Mouse (Mus musculus) gastrocnemius, adult 8-10 months (tissue): ENCODE data around the gene Ccng1. TPM values are rescaled to one million over a fixed set of nuclear protein-coding genes. Genes with fewer than 3 reads are reported as not detected.

Experiments used
- DNase-seq, 2 experiments: peaks; one replicate each; pipeline ENCODE4 v3.0.0; 2022; ENCODE audit warnings: low spot score in 2 of 2
- total RNA-seq, 4 experiments: library from RNA; stranded (reverse); gene quantifications; 2 replicates each; pipeline ENCODE4 v1.2.4; 2022

The Ccng1 gene
- 100 to 1,000 TPM; 680 to 812 (median 716) TPM for total RNA-seq

DNA sequence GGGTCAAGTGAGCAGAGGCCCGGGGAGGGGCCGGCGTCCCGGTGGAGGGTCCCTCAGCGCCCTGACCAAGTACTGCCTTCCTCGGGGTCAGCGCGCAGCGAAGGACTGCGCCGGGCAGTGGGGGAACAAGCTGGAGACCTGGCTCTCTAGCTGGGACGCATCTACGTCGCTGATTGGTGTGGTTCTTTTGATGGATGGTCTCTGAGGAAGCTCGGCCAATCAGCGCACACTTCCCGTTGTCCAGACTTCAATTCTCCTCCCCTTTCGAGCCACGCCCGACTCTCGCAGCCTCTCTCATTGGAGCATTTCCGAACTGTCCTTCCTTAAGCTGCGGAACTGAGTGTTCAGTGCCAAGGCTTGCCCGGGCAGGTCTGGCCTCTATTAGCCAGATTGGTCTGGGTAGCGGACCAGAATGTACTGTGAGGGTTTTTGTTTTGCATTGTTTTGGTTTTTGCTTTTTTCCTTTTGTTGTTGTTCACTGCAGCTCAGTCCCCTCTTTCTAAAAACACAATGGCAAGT is at the start of gene Ccng1:
Gene Ccng1 (minus strand): TSS at position 203 of the 519 bp plus-strand sequence.
- peak; percentile 87 to 93 for DNase-seq

DNA sequence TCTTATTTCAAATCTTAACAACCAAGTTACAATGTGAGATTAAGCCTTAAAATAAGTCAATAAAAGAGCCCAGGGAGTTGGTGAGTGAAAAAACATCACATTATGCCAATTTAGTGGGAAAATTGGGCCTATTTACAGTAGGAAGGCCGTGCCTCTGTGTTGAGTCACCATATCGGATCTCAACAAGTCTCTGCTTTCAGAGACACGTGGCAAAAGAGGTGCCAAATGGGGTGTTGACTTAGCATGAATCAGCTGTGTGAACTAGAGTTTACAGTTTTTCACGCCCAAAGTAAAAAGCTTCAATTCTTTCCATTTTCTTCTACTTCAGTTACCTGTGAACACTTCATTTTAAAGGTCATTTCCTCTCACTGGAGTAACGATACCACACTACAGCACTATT is 35.2 kb upstream of the Ccng1 start:
- DNase-seq, result no peak

DNA sequence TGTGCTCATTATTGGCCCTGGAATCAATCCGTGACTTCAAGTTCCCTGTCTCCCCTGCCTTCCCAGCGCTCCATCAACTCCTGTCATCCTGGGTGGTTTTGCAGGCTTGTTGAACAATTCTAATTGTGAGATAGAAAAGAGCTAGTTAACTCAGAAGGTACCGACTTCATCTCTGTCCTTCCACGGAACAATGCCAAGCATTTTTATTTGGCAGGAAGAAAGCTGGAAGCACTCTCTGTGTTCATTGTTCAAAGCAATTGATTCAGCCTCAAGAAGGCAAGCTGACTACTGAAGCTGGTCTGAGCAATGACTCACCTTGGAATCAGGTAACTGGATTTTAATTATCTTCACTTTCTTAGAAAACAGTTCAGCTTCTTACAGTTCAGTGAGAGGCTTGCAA is 34.6 kb upstream of the Ccng1 start:
- no peak for DNase-seq

DNA sequence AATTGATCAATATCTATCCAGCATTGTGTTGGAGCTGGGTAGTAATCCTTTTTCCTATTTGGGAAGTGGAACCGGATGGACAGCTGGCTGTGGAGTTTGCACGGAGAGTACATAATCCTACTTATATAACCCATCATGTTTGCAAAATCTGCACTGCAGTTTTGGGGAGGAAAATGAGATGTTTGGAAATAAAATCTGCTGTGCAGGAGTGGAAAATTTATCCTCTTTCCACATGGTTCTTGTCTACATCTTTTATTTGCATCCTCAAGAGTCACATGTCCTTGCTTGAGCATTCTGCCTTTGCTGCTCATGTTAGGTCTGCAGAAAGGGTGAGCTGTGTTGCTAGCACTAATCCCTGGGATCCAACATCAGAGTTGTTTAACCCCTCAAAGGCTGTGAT is 31.8 kb upstream of the Ccng1 start:
- DNase-seq, result no peak

DNA sequence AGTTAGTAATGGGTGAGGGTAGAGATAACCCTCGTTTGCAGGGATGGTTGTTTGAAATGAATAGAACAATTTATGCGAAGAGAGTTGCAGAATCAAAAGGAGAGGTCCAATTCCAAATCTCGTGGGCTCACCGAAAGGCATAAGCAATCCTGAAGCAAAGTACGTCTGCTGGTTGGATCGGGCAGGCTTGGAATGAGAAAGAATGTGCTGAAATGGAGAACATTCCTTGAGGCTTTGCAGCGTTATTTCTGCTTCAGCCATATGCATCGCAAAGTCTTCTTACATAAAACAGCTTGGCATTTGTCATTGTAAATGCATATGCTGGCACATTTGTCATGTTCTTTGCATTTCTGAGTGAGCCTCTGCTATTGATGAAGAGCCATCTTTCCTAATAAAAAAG is 29.2 kb upstream of the Ccng1 start:
- no peak for DNase-seq

DNA sequence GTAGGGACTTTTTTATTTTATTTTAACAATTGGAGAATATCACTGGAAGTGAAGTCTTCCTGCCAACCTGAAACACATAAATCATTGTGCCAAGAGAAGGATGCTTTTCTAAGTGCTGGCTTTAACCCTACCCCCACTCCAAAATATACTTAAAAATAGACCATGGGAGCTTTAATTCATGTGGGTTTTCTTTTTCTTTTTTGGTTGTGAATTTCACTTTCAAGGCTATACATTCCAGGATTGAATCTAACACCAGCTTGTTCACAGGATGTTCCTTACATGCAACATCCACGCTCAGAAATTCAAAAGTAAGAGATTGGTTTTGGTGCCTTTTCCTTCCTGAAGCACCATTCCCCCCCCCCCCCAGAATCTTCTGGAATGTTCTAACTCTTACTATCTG is 28.2 kb upstream of the Ccng1 start:
- no peak for DNase-seq

DNA sequence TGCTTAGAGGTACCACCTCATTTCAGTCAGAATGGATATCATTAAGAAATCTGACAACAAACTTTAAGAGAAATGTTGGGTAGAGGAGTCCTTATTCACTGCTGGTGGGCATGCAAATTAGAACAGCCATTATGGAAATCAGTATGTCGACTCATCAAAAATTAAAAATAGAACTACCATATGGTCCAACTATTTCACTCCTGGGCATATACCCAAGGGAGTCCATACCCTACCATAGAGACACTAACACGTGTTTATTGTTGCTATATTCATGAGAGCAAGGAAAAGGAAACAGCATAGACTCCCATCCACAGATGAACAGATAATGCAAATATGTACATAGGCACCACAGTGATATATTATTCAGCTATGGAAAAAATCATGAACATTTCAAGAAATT is 26.7 kb upstream of the Ccng1 start:
- DNase-seq, result no peak

DNA sequence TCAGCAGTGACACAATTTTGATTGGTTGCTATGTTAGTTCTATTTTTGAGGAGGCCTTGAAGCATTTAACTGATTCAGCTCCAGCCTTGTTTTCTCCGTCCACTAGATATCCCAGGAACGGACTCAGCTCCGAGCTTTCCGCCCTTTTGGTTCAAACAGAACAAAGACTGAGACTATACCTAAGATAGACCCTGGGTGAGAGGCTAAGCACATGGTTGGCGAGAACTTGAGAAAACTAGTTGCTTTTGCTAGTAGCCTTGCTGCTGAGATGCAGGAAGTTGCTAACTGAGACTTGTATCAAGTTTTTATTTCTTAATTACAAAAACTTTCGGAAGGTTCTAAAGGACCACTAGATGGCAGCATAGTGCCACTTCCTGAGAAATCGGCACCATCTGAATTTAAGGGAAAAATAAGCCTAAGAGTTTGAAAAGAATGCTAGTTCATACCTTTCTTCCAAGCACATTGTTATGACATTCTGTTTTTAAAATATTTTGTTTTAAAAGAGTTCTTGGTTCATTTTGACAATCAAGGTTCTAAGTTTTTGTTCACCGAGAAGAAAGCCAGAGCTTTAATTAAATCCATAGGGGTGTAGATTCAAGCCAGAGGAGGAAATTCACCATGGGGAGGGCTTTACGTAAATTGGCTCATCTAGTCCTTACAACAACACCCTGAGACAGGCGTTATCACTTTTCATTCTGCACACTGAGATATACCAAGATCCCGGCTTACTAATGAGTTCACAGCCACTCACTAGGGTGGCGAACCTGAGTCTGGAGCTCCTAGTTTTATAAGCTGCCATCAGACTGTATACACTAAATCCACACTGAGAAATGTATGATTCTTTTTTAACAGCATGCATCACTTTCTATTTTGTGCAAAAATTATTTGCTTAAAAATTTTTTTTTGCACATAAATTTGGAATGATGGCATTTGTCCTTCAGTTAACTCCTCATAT is 20.5 kb upstream of the Ccng1 start:
- no peak for DNase-seq

DNA sequence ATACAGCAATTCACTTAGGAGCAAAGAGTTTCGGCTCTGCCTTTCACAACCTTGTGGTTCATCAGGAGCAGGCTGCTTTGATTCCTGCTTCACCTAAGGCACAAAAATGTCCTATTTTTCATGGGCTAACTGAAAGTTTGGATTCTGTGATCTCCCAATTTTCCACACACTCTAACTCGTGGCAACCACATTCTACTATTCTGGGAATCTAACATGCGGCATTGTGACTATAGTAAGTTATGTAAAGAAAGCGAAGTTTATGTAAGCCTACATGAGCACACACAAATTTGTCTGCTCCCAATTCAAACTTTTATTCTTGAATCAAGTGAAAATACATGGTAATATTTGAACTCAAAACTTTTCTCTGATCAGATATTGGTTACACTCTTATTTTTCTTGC is 9.6 kb upstream of the Ccng1 start:
- no peak for DNase-seq

DNA sequence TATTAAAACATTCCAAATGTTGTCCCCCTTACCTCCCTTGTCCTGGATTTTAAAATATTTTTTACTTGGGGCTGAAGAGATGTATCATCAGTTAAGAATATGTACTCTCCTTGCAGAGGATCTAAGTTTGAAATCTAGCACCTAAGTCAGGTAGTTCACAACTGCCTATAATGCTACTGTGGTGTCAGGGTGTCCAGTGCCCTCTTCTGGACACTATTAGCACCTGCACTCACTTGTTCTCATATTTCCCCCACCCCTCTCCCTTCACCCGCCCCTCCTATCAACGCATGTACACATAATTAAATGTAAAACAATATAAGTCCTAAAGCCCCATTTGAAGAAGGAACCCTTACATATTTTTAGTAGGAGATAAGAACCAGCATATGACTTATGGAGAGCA is 8.3 kb upstream of the Ccng1 start:
- DNase-seq, result no peak

DNA sequence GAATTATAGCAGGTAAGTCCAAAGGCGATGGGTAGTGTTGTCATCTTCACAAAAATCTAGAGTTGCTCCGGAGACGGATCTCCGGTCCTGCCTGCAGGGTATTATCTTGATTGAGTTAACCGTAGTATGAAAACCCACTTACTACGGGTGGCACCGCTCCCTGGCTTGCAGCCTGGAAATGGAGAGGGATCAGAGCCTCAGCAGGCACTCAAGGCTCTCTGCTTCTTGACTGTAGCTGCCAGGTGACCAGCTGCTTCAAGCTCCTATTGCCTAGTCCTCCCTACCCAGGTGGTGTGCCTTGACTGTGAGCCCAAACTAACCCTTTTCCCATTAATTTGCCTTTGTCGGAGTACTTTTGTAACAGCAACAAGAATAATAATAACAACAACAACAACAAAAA is 4.8 kb upstream of the Ccng1 start:
- peak in 1 of 2 experiments; percentile 15 for DNase-seq

DNA sequence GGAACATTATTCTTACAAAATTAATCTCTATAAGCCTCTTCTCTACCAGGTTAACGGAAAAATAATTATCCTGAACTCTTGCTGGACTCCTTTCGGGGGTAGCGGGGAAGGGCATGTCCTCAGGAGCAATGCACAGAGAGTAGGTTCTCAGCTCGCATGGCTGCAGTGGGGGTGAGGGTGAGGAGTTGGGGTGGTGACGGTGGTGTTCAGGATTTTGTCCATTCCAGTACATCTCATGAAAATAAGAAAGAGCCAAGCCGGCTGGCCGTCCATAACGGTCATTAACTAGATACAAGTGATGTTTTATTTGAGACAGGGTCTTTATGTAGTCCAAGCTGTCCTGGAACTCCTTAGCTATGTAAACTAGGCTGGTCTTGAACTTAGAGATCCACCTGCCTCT is 857 bp upstream of the Ccng1 start:
- DNase-seq, result no peak

DNA sequence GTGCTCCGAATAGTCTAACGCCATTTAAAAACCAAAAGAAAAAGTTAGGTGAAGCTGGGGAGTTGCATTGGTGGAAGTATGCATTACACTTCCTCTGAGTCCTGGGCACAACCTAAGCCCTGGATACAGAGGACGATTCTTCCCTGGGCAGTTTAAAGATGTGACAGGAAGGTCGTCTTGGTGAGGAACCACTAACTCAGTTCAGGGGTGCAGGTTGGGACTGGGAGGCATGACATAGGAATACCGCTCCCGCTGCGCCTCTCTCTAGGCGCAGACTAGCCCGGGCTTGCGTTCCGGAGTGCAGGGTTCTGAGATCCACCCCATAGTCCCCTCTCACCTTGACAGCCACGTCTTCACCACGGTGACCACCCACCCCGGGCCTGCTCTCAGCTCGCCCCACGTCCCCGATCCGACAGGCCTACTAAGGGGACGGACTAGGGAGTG is 425 bp downstream of the Ccng1 start:
- DNase-seq, result no peak

DNA sequence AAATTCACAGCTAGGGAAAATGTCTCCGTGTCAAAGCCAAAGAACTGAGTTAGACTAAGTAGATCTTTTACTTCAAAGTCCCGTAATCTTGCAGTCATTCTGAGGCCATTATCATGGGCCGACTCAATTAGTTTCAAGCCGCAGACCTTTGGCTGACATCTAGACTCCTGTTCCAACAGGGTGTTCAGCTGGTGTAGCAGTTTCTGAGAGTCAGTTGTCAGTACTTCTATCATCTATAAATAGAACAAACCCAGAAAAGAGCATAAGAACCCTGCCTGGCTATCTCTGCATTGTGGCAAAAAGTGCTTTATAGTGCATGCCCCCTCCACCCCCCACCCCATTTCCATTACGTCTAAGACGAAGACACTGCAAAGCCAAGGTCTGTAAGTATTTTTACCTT is 1.3 kb downstream of the Ccng1 start:
- peak in 1 of 2 experiments; percentile 13 for DNase-seq

DNA sequence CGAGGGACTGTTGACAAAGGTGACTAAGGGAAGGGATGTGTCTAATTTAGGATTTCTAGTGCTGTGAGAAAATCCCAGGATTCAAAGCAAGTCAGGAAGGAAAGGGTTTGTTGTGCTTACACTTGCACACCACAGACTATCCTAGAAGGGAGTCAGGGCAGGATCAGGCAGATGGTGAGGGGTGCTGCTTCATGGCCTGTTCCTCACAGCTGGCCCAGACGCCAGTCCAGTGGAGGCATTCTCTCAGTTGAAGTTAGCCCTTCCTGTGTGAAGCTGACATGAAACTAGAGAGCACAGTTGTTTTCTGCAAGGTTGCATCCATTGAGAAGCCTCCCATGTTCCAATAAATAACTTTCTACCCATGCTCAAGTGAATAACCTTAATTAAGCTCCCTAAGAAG is 7.4 kb downstream of the Ccng1 start:
- DNase-seq, result no peak

DNA sequence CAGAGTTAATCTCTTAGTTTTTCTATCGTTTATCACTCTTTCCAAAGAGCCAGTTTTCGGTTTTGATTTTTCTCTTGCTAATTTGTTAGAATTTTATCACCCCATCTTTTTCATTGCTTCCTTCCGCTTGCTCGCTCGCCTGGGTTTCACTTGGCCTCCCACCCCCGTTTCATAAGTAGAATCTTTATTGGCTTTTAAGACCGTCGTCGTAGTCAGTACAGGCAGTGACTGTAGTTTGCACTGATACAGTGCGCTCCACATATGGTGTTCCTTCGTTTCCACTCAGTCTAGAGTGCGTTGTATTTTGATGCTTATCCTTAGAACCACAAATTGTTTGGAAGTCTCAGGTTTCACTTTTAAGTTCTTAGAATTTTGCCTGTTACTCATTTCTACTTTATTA is 8.8 kb downstream of the Ccng1 start:
- DNase-seq, result no peak

DNA sequence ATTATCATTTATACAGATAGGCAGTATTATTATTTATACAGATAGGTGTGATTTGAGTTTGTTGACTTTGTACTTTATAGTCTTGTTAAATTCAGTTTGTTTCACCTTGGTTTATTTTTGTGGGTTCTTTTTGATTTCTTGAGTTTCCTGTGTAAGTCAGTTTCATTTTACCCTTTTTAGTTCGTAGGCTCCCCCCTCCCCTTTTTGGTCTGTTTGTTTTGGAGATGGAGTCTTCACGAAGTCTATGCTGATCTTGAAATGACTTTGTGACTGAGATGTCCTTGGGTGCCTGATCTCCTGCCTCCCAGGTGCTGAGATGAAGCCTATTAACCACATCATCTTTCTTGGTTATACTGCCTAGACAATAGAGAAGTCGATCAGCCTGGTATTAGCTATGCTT is 10.8 kb downstream of the Ccng1 start:
- DNase-seq, result no peak

DNA sequence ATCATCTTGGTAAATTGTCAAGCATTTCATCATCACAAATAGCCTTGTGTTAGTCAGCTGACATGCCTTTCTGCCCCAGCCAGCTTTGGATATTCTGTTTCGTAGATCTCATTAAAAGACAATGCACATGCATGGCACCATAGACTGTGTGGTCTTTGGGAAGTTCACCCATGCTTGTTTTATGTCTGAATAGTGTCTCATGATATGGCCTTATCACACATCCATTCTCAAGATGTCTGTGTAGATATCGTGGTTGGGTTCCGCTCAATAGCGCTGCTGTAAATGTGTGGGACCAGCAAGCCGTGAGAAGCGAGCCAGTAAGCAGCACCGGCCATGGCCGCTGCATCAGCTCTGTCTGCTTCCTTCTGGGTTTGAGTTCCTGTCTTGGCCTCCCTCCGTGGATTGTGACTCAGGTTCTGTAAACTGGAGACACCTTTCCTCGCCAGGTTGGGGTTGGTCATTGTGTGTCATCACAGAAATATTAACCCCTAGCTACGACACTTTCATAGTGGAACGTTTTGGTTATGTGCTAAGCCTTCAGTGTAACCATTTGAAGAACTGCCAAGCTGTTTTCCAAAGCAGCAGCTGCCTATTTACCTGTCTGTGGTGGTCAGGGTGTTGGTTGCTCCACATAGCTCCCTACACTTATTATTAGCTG is 13.4 kb downstream of the Ccng1 start:
- no peak for DNase-seq

DNA sequence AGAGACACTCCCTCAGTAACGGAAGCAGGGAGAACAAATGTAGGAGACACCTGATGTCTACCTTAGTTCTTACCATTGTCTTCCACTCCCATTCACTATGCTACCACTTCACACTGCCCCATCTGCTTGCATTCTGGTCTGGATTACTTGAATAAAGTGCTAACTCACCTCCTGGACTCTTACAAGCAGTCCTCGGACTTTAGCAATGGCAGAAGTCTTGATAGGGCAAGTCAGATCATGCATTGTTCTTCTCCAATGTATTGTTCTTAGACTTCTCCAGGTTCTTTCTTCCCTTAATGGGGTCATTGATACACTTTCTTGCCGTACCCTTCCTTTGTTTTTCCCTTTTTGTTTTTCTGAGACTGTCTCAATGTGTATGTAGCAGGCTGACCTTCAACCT is 17.7 kb downstream of the Ccng1 start:
- no peak for DNase-seq

DNA sequence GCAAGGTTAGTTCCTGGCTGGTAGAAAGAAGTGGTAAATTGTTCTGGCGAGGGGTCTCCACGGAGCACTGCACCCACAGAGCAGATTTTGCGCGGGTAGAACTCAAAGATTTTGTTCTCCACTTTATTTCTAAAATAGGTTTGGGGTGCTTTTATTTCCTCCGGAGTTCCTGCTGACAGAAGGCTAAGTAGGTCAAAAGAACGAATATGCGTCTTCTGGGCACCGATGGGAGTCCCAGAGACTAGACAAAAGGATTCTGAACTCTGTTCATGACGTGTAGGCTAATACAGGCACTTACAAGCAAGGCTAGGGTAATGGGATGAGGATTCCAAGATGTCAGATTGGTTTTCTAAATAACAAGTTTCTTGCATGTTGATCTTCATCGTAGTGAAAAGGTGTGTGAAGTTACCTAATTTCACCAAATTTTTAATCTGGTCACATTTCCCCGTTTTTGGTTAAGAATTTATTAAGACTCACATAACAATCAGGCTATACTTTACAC is 20.8 kb downstream of the Ccng1 start:
- DNase-seq, result no peak

DNA sequence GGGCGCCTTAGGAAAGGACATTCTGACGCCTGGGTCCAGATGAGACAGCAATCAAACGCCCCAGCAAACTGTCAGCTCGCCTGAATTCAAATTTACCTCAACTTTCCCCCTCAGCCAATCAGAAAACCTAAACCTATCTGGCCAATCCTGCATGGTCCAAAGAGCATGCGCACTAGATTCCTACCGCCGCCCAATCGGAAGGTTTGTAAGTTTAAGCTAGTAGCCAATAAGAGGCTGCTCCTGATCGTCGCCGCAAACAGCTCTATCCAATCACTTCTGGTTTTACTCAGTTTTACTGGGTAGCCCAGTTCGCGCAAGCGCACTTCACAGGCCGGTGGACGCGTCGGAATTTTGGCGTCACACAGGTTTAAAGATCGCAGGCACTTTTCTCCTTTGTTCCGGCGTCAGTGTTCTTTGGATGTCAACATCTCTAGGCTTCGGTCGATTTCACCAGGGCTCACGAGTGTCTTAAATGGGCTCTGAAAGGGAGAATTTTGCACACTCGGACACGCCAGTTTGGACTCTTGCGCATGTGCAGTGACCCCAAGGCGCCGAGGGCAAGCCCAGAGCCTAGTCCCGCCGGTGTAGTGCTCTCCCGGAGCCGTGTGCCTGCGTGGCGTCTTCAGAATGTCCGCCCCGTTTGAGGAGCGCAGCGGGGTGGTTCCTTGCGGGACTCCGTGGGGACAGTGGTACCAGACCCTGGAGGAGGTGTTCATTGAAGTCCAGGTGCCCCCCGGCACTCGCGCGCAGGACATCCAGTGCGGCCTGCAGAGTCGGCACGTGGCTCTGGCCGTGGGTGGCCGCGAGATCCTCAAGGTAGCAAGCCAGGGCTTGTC is 21.6 kb downstream of the Ccng1 start, which contains the start of the genes Hmmr and Nudcd2:
Gene Hmmr (minus strand): TSS at position 84 of the 836 bp plus-strand sequence.
Gene Nudcd2 (plus strand): TSS at position 329 of the 836 bp plus-strand sequence.
- DNase-seq, result peak; percentile 84 to 91
